Mouse (Mus musculus) megakaryocyte, adult 5-6 weeks (primary cell): ENCODE data around the gene Bglap. TPM values are rescaled to one million over a fixed set of nuclear protein-coding genes. Genes with fewer than 3 reads are reported as not detected.
"Not testable (repeated sequence)": the region's sequence is repeated elsewhere in the genome, so short reads cannot be mapped to it uniquely, and the experiment has no call there.

Experiments
- ATAC-seq: 2 replicates; pipeline ENCODE4 v1.8.0; 2016; ENCODE audit warnings: mild to moderate bottlenecking, inconsistent platforms; ENCODE audit not compliant: poor library complexity, severe bottlenecking
- total RNA-seq, 2 experiments: library from RNA; stranded (forward) in 1 of 2; stranded (reverse) in 1 of 2; fragments of 153-499, 151-499 nt in 1 of 2; fragments of 221-1000, 200-1000 nt in 1 of 2; gene quantifications; 2 replicates each; pipeline versions ENCODE4 v1.2.3 to v1.2.4; 2015 to 2017

The Bglap gene
- total RNA-seq, 2 experiments from 2014 or later, result 1.5 to 5.0 TPM

DNA sequence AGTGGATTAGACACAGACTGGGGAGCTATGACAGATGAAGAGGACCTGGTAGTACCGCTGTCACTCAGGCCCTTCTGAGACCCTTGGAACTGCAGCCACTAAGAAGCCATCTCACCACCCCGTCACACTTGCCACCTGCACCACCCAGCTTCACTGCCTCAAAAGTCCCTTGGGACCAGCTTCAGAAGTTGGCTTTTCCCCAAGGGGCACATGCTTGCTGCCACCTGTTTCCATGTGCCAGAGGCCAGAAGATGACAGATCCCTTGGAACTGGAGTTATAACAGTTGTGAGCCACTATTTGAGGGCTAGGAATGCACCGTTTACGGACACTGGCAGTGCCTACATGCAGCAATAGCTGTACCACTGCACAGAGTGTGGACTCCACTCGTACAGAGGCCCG is 11.0 kb upstream of the Bglap start:
- ATAC-seq, result no peak

DNA sequence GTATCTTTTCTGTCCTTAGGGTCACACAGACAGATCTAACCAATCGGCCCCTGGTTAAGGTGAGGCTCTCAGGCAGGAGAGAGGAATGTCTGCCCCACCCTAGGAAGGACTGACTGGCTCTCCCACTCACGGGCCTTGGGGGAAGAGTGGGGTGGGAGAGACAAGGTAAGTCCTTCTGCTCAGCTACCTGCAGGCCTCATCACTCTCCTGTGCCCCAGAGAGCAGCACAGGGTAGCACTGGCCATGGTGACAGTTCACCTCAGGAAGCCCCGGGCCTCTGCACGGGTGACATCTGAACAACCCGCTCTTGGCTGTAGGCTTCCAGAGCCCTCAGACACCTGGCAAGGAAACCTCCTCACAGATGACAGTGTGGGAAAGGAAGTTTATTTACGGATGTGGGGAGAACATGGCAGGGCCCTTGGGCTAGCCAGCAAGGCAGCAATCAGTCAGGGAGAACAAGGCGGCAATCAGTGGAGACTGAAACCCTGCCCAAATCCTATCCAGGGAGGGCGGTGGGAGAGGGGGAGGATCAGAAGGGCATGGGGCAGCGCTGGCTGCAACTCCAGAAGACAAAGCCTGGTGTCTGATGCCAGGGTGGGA is 9.6 kb upstream of the Bglap start:
- no peak for ATAC-seq

DNA sequence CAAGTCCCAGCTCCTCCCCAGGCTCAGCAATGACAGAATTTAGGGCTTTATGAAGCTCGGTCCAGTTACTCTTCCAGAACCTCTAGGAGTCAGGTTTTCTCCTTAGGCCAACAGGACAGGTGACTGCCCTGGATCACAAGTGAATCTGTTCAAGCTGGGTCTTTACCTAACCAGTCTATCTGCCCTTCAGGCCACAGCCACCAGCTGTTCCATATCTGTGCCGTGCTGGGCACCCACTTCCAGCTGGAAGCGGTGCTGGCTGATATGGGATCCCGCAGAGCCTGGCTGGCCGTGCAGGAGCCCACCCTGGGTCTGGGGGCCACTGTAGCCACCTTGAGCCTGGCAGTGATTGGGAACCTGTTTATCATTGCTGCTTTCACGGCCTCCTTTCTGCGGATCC is 1.9 kb downstream of the Bglap start:
- ATAC-seq, result not testable (repeated sequence)

GRCm38 (mm10) chr3:88381389-88382315 is 2.6 kb downstream of the Bglap start:
- peak; percentile 86 for ATAC-seq

GRCm38 (mm10) chr3:88378599-88378998 is 5.7 kb downstream of the Bglap start, which contains the start of gene Bglap2:
Gene Bglap2, minus strand, starts transcription at chr3:88378699.
- not testable (repeated sequence) for ATAC-seq

- not testable (repeated sequence) for ATAC-seq
These were observed 7.6 kb downstream of the Bglap start for GRCm38 (mm10) chr3:88376644-88377043.

DNA sequence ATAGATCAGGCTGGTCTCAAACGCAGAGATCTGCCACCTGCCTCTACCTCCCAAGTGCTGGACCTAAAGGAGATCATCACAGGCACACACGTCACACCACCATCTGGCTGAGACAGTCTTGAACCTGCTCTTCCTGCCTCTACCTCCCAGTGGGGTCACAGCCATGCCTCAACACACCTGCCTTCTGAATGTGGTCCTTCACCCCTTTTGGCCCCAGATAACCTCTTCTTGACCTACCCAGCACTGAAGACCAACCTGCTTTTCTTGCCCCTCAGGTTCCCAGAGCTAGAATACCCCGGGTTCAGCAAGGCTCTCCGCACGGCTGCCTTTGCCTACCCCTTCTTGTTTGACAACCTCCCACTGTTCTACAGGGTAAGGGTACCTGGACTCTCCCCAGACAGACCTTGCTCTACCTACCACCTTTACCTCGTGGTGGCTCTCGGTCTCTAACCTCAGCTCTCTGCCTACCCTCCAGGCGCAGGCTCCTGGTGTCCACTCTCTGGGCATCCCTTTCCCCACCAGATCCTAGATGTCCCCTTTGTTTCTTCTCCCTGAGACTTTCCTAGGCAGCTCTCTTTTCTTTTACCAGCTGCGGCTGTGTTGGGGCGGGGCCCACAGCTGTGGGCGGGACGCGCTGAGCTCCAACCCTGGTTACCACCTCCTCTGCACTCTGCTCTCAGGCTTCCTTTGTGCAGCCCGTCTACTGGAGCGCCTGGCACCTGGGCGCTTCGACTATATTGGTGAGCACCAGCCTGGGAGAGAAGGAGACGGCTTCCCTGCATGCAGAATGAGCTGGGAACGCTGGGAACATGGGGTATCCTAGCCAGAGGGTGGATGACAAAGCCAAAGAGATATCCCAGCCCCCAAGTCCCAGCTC is 8.3 kb downstream of the Bglap start:
- peak; percentile 71; the same call in 1 of the 2 replicates for ATAC-seq

- not testable (repeated sequence) for ATAC-seq
These were observed 11.6 kb downstream of the Bglap start, which contains the start of gene Bglap3 for GRCm38 (mm10) chr3:88372643-88373042. Gene Bglap3, minus strand, starts transcription at chr3:88372743.

- ATAC-seq, result not testable (repeated sequence)
These were observed 15.8 kb downstream of the Bglap start for GRCm38 (mm10) chr3:88368511-88368910.

- ATAC-seq, result not testable (repeated sequence)
These were observed 16.7 kb downstream of the Bglap start for GRCm38 (mm10) chr3:88367517-88367916.

DNA sequence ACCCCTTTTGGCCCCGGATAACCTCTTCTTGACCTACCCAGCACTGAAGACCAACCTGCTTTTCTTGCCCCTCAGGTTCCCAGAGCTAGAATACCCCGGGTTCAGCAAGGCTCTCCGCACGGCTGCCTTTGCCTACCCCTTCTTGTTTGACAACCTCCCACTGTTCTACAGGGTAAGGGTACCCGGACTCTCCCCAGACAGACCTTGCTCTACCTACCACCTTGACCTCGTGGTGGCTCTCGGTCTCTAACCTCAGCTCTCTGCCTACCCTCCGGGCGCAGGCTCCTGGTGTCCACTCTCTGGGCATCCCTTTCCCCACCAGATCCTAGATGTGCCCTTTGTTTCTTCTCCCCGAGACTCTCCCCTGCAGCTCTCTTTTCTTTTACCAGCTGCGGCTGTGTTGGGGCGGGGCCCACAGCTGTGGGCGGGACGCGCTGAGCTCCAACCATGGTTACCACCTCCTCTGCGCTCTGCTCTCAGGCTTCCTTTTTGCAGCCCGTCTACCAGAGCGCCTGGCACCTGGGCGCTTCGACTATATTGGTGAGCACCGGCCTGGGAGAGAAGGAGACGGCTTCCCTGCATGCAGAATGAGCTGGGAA is 17.3 kb downstream of the Bglap start:
- ATAC-seq, result peak; percentile 80

DNA sequence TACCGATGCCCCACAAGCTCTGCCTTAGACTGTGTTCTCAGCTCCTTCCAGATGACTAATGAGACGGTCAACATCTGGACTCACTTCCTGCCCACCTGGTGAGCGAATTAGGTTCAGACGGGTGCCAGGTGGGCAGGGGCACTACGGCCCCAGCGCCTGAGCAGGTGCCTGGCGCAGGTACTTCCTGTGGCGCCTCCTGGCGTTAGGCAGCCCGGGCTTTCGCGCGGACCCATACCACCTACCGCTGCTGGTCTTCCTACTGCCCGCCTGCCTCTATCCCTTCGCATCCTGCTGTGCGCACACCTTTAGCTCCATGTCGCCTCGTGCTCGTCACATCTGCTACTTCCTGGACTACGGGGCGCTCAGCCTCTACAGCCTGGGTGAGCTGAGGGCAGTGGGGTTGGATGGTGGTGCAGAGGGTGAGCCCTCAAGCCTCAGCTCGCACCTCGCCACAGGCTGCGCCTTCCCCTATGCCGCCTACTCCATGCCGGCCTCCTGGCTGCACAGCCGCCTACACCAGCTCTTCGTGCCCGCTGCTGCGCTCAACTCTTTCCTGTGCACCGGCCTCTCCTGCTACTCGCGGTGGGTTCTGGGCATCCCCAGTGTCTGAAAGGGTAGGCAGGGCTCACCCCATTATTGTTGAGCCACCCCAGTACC is 18.4 kb downstream of the Bglap start:
- ATAC-seq, result no peak

- no peak for ATAC-seq
These were observed 19.9 kb downstream of the Bglap start, which contains the start of gene Paqr6 for GRCm38 (mm10) chr3:88364337-88364736. Gene Paqr6, plus strand, starts transcription at chr3:88364584.

DNA sequence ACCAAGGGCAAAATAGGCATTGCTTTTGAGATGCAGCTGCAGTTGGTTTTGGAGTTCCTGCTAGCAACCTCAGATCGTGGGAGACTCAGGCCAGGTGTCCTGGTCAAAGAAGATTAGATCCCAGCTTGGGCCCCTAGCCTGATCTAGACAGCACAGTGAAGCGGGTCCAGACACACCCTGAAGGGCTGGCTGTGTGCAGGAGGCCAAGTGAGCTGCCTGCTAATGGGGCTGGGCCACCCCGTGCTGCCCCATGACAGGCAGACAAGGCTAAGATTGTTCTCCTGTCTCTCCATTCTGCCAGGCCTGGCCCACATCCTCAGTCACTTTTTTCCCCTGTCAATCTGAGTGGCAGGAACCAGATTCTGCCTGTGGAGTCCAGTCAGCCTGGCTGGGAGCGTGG is 20.6 kb downstream of the Bglap start:
- no peak for ATAC-seq

DNA sequence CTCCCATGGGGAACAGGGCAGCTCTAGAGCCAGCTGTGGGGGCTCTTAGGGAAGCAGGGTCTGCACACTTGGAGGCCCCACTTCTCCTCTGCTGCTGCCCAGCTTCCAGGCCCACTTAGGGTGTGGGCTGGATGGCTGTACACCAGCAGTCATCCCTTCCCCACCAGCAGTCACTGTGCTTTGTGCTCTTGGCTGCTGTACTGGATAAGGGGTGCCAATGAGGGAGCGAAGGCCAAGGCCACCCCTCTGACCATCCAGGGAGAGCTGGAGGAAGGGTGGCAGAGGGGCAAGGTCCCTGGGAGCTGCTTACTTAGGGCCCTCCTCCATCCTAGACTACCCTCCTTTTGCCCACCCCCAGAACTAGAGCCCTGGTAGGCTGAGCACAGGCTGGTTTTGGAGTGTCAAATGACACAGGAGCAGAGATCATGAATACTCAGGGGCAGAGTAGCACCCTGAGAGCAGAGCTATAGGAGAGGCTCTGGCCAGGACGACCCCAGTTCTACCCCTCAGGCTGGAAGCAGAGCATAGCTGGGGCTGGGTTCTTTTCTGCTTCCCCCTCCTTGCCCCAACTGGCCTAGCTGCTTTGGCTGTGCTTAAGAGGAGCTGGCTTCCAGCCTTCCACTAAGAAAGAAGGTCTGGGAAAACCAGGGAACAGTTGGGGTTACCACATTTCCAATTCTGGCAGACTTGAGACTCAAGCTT is 22.5 kb downstream of the Bglap start:
- ATAC-seq, result no peak

- ATAC-seq, result no peak
These were observed 23.2 kb downstream of the Bglap start for GRCm38 (mm10) chr3:88361096-88361495.

DNA sequence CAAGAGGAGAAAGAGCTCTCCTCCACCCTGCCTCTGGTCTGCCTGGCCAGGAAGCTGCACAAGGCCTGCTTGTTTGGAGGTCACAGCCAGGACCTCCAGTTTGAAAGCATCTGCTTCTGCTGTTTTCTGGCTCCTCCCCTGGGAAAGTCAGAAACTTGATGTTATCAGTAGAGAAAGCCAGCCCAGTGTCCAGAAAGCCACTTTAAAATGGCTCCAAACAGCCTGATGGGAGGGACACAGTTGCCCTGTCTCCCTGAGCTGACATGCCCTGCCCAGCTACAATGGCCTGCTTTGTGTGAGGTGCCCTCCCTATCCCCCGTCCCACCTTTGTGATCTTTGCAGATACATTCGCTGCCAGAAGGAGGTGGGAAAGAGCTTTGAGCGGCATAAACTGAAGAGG is 24.3 kb downstream of the Bglap start:
- ATAC-seq, result no peak

GRCm38 (mm10) chr3:88359584-88359983 is 24.7 kb downstream of the Bglap start:
- no peak for ATAC-seq
